Mouse (Mus musculus) C2C12 (cell line): ENCODE results near the gene Zbtb44. TPM values are rescaled to one million over a fixed set of nuclear protein-coding genes. Genes with fewer than 3 reads are reported as not detected.

Experiments
- H3K27me3 ChIP-seq: one replicate; pipeline ENCODE4 v1.6.1; 2011; ENCODE audit not compliant: control insufficient read depth, insufficient read depth, insufficient read length
- H3K36me3 ChIP-seq: one replicate; pipeline ENCODE4 v1.6.1; 2011; ENCODE audit not compliant: control insufficient read depth, insufficient read depth
- H3K4me3 ChIP-seq: one replicate; pipeline ENCODE4 v1.5.1; 2011; ENCODE audit warnings: mild to moderate bottlenecking, control low read depth; ENCODE audit not compliant: poor library complexity, insufficient read depth, severe bottlenecking
- H3K79me2 ChIP-seq: one replicate; pipeline ENCODE4 v1.6.1; 2011; ENCODE audit not compliant: control insufficient read depth, insufficient read depth
- H3K79me3 ChIP-seq: one replicate; pipeline ENCODE4 v1.6.1; 2011; ENCODE audit warnings: low read depth, control low read depth
- H3ac ChIP-seq: one replicate; pipeline ENCODE3; 2011; ENCODE audit warnings: low read depth; ENCODE audit not compliant: control insufficient read depth, insufficient read length
- CEBPB ChIP-seq: IDR thresholded peaks from one replicate; pipeline ENCODE4 v1.6.1; 2011; ENCODE audit warnings: low read depth, mild to moderate bottlenecking, control low read depth, moderate library complexity
- CTCF ChIP-seq: IDR thresholded peaks from one replicate; pipeline ENCODE4 v1.5.1; 2011; ENCODE audit not compliant: control insufficient read depth, insufficient read depth, insufficient read length
- FOSL1 ChIP-seq: IDR thresholded peaks from one replicate; pipeline ENCODE4 v1.8.0; 2011; ENCODE audit warnings: mild to moderate bottlenecking, low read length; ENCODE audit not compliant: poor library complexity, insufficient read depth, severe bottlenecking
- MAX ChIP-seq: IDR thresholded peaks from one replicate; pipeline ENCODE4 v1.6.1; 2011; ENCODE audit warnings: mild to moderate bottlenecking, control low read depth
- MYOD1 ChIP-seq: IDR thresholded peaks from one replicate; pipeline ENCODE4 v1.6.1; 2011; ENCODE audit warnings: low read depth; ENCODE audit not compliant: control insufficient read depth, insufficient read length
- MYOG ChIP-seq: IDR thresholded peaks from one replicate; pipeline ENCODE4 v1.6.1; 2011; ENCODE audit not compliant: control insufficient read depth, insufficient read length; ENCODE audit errors: extremely low read depth
- USF1 ChIP-seq: IDR thresholded peaks from one replicate; pipeline ENCODE4 v1.6.1; 2011; ENCODE audit warnings: low read depth, mild to moderate bottlenecking, control low read depth, moderate library complexity
- polyA plus RNA-seq: library from polyadenylated mRNA; unstranded; fragments of >200 nt; fragmentation: generic; extraction: Trizol; gene quantifications from one replicate; pipeline ENCODE4 v1.2.1, GENCODE M21; 2012; ENCODE audit warnings: missing spikeins

The Zbtb44 gene
- polyA plus RNA-seq, 1 experiment: 4.0 TPM

GRCm38 (mm10) chr9:31017616-31018015 is 12.8 kb upstream of the Zbtb44 start:
- Histone ChIP-seq H3K4me3 (no peak overlapping the region), H3ac (no peak overlapping the region), H3K79me2 (no peaks in the 10 kb centered on the region), H3K27me3 (no peaks in the 10 kb centered on the region), H3K36me3 (no peaks in the 10 kb centered on the region), H3K79me3 (no peaks in the 10 kb centered on the region)
- TF ChIP-seq USF1 (no peak), CEBPB (no peak), MAX (no peak), MYOD1 (no peak), FOSL1 (no peak), MYOG (no peak), CTCF (no peak)

- H3K27me3 ChIP-seq: no peaks in the 10 kb centered on the region
- H3K79me3 ChIP-seq: no peaks in the 10 kb centered on the region
- no peak overlapping the region for H3K4me3 ChIP-seq
- H3K79me2 ChIP-seq: no peaks in the 10 kb centered on the region
- TF ChIP-seq CEBPB (no peak), MYOD1 (no peak)
- no peaks in the 10 kb centered on the region for H3K36me3 ChIP-seq
- H3ac ChIP-seq: no peak overlapping the region
Observed at GRCm38 (mm10) chr9:31018158-31018557, 12.3 kb upstream of the Zbtb44 start.

- Histone ChIP-seq H3K79me2 (no peaks in the 10 kb centered on the region), H3K4me3 (no peak overlapping the region), H3ac (no peak overlapping the region), H3K27me3 (no peaks in the 10 kb centered on the region), H3K36me3 (no peaks in the 10 kb centered on the region), H3K79me3 (no peaks in the 10 kb centered on the region)
- no peak for TF ChIP-seq CTCF
Observed at GRCm38 (mm10) chr9:31018705-31019104, 11.7 kb upstream of the Zbtb44 start.

- Histone ChIP-seq H3K79me2 (peaks cover 26% of the 10 kb centered on the region), H3K36me3 (no peaks in the 10 kb centered on the region), H3K4me3 (no peak overlapping the region), H3K79me3 (peaks cover 9% of the 10 kb centered on the region), H3ac (no peak overlapping the region), H3K27me3 (peaks cover 4% of the 10 kb centered on the region)
- TF ChIP-seq CEBPB (no peak), USF1 (no peak), MYOD1 (no peak), MAX (no peak), FOSL1 (no peak)
Observed at GRCm38 (mm10) chr9:31028251-31028650, 2.2 kb upstream of the Zbtb44 start.

- Histone ChIP-seq H3K79me3 (peaks cover 11% of the 10 kb centered on the region), H3K79me2 (peaks cover 37% of the 10 kb centered on the region), H3K36me3 (peaks cover 3% of the 10 kb centered on the region)
Observed at GRCm38 (mm10) chr9:31029751-31030511, 513 bp upstream of the Zbtb44 start.

DNA sequence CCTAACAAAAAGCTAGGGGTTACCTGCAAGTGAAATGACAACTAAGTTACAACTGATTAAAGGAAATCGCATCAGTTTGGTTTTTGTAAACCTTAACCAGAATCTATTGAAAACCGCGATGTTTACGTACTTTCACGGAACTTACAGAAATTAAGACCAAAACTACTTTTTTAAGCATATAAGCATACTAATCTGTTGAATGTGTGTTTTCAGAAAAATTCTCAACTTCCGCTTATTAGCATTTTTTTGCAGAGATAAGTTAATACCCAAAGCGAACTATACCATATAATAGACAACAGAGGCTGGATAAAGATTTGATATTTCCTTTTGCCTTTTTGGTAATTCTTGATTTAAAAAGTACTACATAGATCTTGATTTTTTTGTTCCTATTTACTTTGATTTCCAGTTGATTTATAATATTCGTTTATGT is 985 bp downstream of the Zbtb44 start:
- Histone ChIP-seq H3K36me3 (peaks cover 3% of the 10 kb centered on the region), H3K27me3 (no peaks in the 10 kb centered on the region), H3K79me2 (peaks cover 37% of the 10 kb centered on the region), H3K79me3 (peaks cover 11% of the 10 kb centered on the region), H3K4me3 (peak overlapping the region; percentile 53), H3ac (no peak overlapping the region)
- no peak for TF ChIP-seq USF1
- no peak for TF ChIP-seq MAX
- no peak for TF ChIP-seq CTCF
- no peak for TF ChIP-seq CEBPB
- TF ChIP-seq MYOD1: no peak
- TF ChIP-seq FOSL1: no peak
- no peak for TF ChIP-seq MYOG

More at GRCm38 (mm10) chr9:31029751-31030511, 513 bp upstream of the Zbtb44 start:
- Histone ChIP-seq H3K4me3 (peak overlapping the region; percentile 53), H3ac (peak overlapping the region; percentile 82), H3K27me3 (peaks cover 4% of the 10 kb centered on the region)
- peak; percentile 93 for TF ChIP-seq CEBPB
- TF ChIP-seq MAX: peak; percentile 72
- TF ChIP-seq FOSL1: no peak
- TF ChIP-seq MYOG: no peak
